Mouse (Mus musculus) C2C12 (cell line): Measurements from ENCODE around the gene Ass1.
"Not testable (repeated sequence)": the region's sequence is repeated elsewhere in the genome, so short reads cannot be mapped to it uniquely, and the experiment has no call there.

ENCODE experiments used
- CEBPB ChIP-seq: IDR thresholded peaks from one replicate; pipeline ENCODE4 v1.6.1; 2011; ENCODE audit warnings: low read depth, mild to moderate bottlenecking, control low read depth, moderate library complexity
- CTCF ChIP-seq: IDR thresholded peaks from one replicate; pipeline ENCODE4 v1.5.1; 2011; ENCODE audit not compliant: control insufficient read depth, insufficient read depth, insufficient read length
- FOSL1 ChIP-seq: IDR thresholded peaks from one replicate; pipeline ENCODE4 v1.8.0; 2011; ENCODE audit warnings: mild to moderate bottlenecking, low read length; ENCODE audit not compliant: poor library complexity, insufficient read depth, severe bottlenecking
- MAX ChIP-seq: IDR thresholded peaks from one replicate; pipeline ENCODE4 v1.6.1; 2011; ENCODE audit warnings: mild to moderate bottlenecking, control low read depth
- MYOD1 ChIP-seq: IDR thresholded peaks from one replicate; pipeline ENCODE4 v1.6.1; 2011; ENCODE audit warnings: low read depth; ENCODE audit not compliant: control insufficient read depth, insufficient read length
- MYOG ChIP-seq: IDR thresholded peaks from one replicate; pipeline ENCODE4 v1.6.1; 2011; ENCODE audit not compliant: control insufficient read depth, insufficient read length; ENCODE audit errors: extremely low read depth
- USF1 ChIP-seq: IDR thresholded peaks from one replicate; pipeline ENCODE4 v1.6.1; 2011; ENCODE audit warnings: low read depth, mild to moderate bottlenecking, control low read depth, moderate library complexity

DNA sequence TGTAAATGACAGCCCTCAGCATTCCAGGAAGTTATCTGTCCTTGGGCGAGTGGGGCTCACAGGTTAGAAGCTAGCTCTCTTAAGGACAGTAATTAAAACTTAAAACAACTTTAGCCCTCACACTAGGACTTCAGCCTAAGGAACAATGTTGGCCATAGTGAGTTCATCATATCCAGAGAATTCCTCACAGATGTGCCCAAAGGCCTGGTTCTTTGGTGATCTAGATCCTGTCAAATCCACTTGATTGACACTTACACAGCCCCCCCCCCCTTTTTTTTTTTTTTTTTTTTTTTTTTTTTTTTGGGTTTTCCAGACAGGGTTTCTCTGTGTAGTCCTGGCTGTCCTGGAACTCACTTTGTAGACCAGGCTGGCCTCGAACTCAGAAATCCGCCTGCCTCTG, 81.3 kb downstream of the Ass1 start:
- TF ChIP-seq CTCF, MYOD1, USF1, MAX, MYOG, FOSL1, CEBPB: not testable (repeated sequence)
